Mouse (Mus musculus): ENCODE results near the gene Tmem37.

GRCm38 (mm10) chr1:120069120-120069519 is 4.8 kb downstream of the Tmem37 start:
- no peak for TF ChIP-seq POLR2A (IDR thresholded peaks at IDR 0.05; ENCODE audit: borderline replicate concordance, extremely low read depth, low read depth, low read length)
- no peak for TF ChIP-seq CTCF (IDR thresholded peaks at IDR 0.05; ENCODE audit: insufficient read depth, low read length)
